Comparison of ENCODE assay signal across 12 mouse cellular contexts in the genomic region with DNA sequence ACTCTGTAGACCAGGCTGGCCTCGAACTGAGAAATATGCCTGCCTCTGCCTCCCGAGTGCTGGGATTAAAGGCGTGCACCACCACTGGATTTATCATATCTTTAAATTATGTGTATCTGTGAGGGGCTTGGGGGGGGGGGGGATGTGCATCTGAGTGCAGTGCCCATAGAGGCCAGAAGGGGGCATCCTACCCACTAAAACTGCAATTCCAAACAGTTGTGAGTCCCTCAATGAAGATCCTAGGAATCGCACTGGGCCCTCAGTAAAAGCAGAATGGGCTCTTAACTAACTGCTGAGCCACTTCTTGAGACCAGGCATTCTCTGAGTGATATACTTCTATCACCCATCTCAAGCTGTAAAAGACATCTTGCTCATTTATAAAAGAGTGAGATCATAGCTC.
DNase-seq lines count a peak whose midpoint lies in the region; ATAC-seq and TF ChIP-seq lines count a peak whose summit lies in the region.
"Had no signal": no experiment of that assay in that cellular context is flagged by ENCODE, and none has a peak within 500 bp of the region (broad histone marks: within the 10 kb centered on the region; RNA-seq: fewer than 3 reads in every experiment).

No protein-coding gene starts in this region.

- H3K9ac ChIP-seq in hindbrain, postnatal 0 days (replicated peaks; ENCODE audit: low read length), result no peak overlapping the region
- H3K9ac ChIP-seq in midbrain, postnatal 0 days (replicated peaks; ENCODE audit: low read length, poor library complexity, severe bottlenecking), result no peak overlapping the region
- H3K9ac ChIP-seq in midbrain, embryonic 13.5 days (replicated peaks), result no peak overlapping the region
- no peak overlapping the region for H3K9ac ChIP-seq in stomach, postnatal 0 days (ENCODE audit: low read length)
- no peak overlapping the region for H3K9ac ChIP-seq in hindbrain, embryonic 13.5 days
- H3K9ac ChIP-seq: hindbrain, embryonic 14.5 days; liver, embryonic 15.5 days; neural tube, embryonic 13.5 days had no signal

- TF ChIP-seq EP300 in stomach, postnatal 0 days (optimal IDR thresholded peaks at IDR 0.05), result no peak

- no peak overlapping the region for H3K4me3 ChIP-seq in hindbrain, postnatal 0 days (ENCODE audit: low read length)
- no peak overlapping the region for H3K4me3 ChIP-seq in hindbrain, embryonic 10.5 days
- H3K4me3 ChIP-seq in midbrain, postnatal 0 days (ENCODE audit: low read depth, low read length), result no peak overlapping the region
- H3K4me3 ChIP-seq in midbrain, embryonic 13.5 days (replicated peaks), result no peak overlapping the region
- no peak overlapping the region for H3K4me3 ChIP-seq in stomach, postnatal 0 days (ENCODE audit: low read depth, low read length)
- no peak overlapping the region for H3K4me3 ChIP-seq in hindbrain, embryonic 13.5 days
- H3K4me3 ChIP-seq: liver, embryonic 15.5 days; neural tube, embryonic 13.5 days had no signal

- no peak for ATAC-seq in hindbrain, postnatal 0 days
- ATAC-seq in midbrain, postnatal 0 days (ENCODE audit: low FRiP score), result no peak
- no peak for ATAC-seq in midbrain, embryonic 13.5 days
- ATAC-seq in stomach, postnatal 0 days (ENCODE audit: low FRiP score, low TSS enrichment), result no peak
- no peak for ATAC-seq in hindbrain, embryonic 13.5 days (ENCODE audit: low FRiP score)

- peak; percentile 40; the same call in 1 of the 2 replicates for TF ChIP-seq CTCF in hindbrain, postnatal 0 days (IDR thresholded peaks at IDR 0.05; ENCODE audit: low read depth)
- TF ChIP-seq CTCF in midbrain, postnatal 0 days (IDR thresholded peaks at IDR 0.05), result peak; percentile 45
- peak; percentile 41 for TF ChIP-seq CTCF in stomach, postnatal 0 days (IDR thresholded peaks at IDR 0.05; ENCODE audit: low read depth)

- 90% methylated on average over 4 of the region's 4 CpGs for WGBS in hindbrain, postnatal 0 days
- WGBS in hindbrain, embryonic 10.5 days, result 92% methylated on average over 4 of the region's 4 CpGs
- WGBS in midbrain, postnatal 0 days, result 95% methylated on average over 4 of the region's 4 CpGs
- 96% methylated on average over 4 of the region's 4 CpGs for WGBS in midbrain, embryonic 13.5 days
- WGBS in stomach, postnatal 0 days, result 96% methylated on average over 4 of the region's 4 CpGs
- WGBS in hindbrain, embryonic 13.5 days, result 94% methylated on average over 4 of the region's 4 CpGs

- no peak overlapping the region for H3K4me2 ChIP-seq in hindbrain, postnatal 0 days (ENCODE audit: low read depth, low read length)
- H3K4me2 ChIP-seq in midbrain, postnatal 0 days (ENCODE audit: low read depth, low read length, poor library complexity, severe bottlenecking), result no peak overlapping the region
- no peak overlapping the region for H3K4me2 ChIP-seq in midbrain, embryonic 13.5 days (replicated peaks)
- no peak overlapping the region for H3K4me2 ChIP-seq in stomach, postnatal 0 days (replicated peaks; ENCODE audit: low read depth)
- no peak overlapping the region for H3K4me2 ChIP-seq in hindbrain, embryonic 13.5 days
- H3K4me2 ChIP-seq: hindbrain, embryonic 14.5 days; liver, embryonic 15.5 days; neural tube, embryonic 13.5 days had no signal

- H3K36me3 ChIP-seq in hindbrain, postnatal 0 days (ENCODE audit: insufficient read depth, low read length), result 0 out of 2 replicates have a peak, but pooled peaks cover 3% of the 10 kb centered on the region
- peaks cover 16% of the 10 kb centered on the region for H3K36me3 ChIP-seq in hindbrain, embryonic 10.5 days
- no peaks in the 10 kb centered on the region for H3K36me3 ChIP-seq in midbrain, postnatal 0 days (ENCODE audit: insufficient read depth, low read length)
- peaks cover 14% of the 10 kb centered on the region for H3K36me3 ChIP-seq in midbrain, embryonic 13.5 days
- no peaks in the 10 kb centered on the region for H3K36me3 ChIP-seq in stomach, postnatal 0 days (ENCODE audit: control insufficient read depth, insufficient read depth, low read length)
- peaks cover 11% of the 10 kb centered on the region for H3K36me3 ChIP-seq in hindbrain, embryonic 13.5 days
- H3K36me3 ChIP-seq: G1E; liver, embryonic 15.5 days had no signal

- H3K27me3 ChIP-seq in hindbrain, postnatal 0 days (ENCODE audit: insufficient read depth, low read length), result no peaks in the 10 kb centered on the region
- no peaks in the 10 kb centered on the region for H3K27me3 ChIP-seq in hindbrain, embryonic 10.5 days (ENCODE audit: insufficient read depth, poor library complexity, severe bottlenecking)
- H3K27me3 ChIP-seq in midbrain, postnatal 0 days (ENCODE audit: insufficient read depth, low read length), result no peaks in the 10 kb centered on the region
- H3K27me3 ChIP-seq in midbrain, embryonic 13.5 days, result no peaks in the 10 kb centered on the region
- no peaks in the 10 kb centered on the region for H3K27me3 ChIP-seq in stomach, postnatal 0 days (ENCODE audit: control insufficient read depth, insufficient read depth, low read length)
- H3K27me3 ChIP-seq in hindbrain, embryonic 13.5 days, result no peaks in the 10 kb centered on the region
- H3K27me3 ChIP-seq: liver, embryonic 15.5 days; neural tube, embryonic 13.5 days had no signal

- H3K4me1 ChIP-seq in hindbrain, postnatal 0 days (ENCODE audit: insufficient read depth, low read length), result peaks cover 13% of the 10 kb centered on the region
- peaks cover 24% of the 10 kb centered on the region for H3K4me1 ChIP-seq in hindbrain, embryonic 10.5 days (replicated peaks)
- peaks cover 7% of the 10 kb centered on the region; the same call in 1 of the 2 replicates for H3K4me1 ChIP-seq in midbrain, postnatal 0 days (ENCODE audit: insufficient read depth, low read length)
- H3K4me1 ChIP-seq in midbrain, embryonic 13.5 days (replicated peaks), result peaks cover 50% of the 10 kb centered on the region
- H3K4me1 ChIP-seq in stomach, postnatal 0 days (replicated peaks; ENCODE audit: control insufficient read depth, insufficient read depth), result no peaks in the 10 kb centered on the region
- H3K4me1 ChIP-seq in hindbrain, embryonic 13.5 days (replicated peaks), result peaks cover 41% of the 10 kb centered on the region
- H3K4me1 ChIP-seq: liver, embryonic 15.5 days had no signal

- H3K9me3 ChIP-seq in hindbrain, postnatal 0 days (ENCODE audit: low read length), result no peaks in the 10 kb centered on the region
- H3K9me3 ChIP-seq in hindbrain, embryonic 10.5 days, result no peaks in the 10 kb centered on the region
- no peaks in the 10 kb centered on the region for H3K9me3 ChIP-seq in midbrain, postnatal 0 days (ENCODE audit: low read length)
- no peaks in the 10 kb centered on the region for H3K9me3 ChIP-seq in midbrain, embryonic 13.5 days
- H3K9me3 ChIP-seq in stomach, postnatal 0 days (ENCODE audit: control insufficient read depth, low read length), result no peaks in the 10 kb centered on the region
- H3K9me3 ChIP-seq in hindbrain, embryonic 13.5 days, result no peaks in the 10 kb centered on the region
- H3K9me3 ChIP-seq: G1E; liver, embryonic 15.5 days; neural tube, embryonic 13.5 days had no signal

- H3K27ac ChIP-seq in hindbrain, postnatal 0 days, result no peak overlapping the region
- H3K27ac ChIP-seq in hindbrain, embryonic 10.5 days, result no peak overlapping the region
- no peak overlapping the region for H3K27ac ChIP-seq in midbrain, postnatal 0 days (ENCODE audit: low read depth, low read length)
- no peak overlapping the region for H3K27ac ChIP-seq in midbrain, embryonic 13.5 days
- H3K27ac ChIP-seq in stomach, postnatal 0 days (replicated peaks), result no peak overlapping the region
- no peak overlapping the region for H3K27ac ChIP-seq in hindbrain, embryonic 13.5 days
- H3K27ac ChIP-seq: liver, embryonic 15.5 days had no signal

- no peak for DNase-seq in hindbrain, postnatal 0 days (ENCODE audit: low spot score)
- DNase-seq in hindbrain, embryonic 10.5 days (ENCODE audit: low spot score), result no peak
- DNase-seq in midbrain, postnatal 0 days (ENCODE audit: low spot score), result no peak
- peak; percentile 39 for DNase-seq in R1 (ENCODE audit: low read depth, low spot score)
- no peak for DNase-seq in stomach, postnatal 0 days (ENCODE audit: low spot score)
- DNase-seq: cerebellum, adult 11 months had no signal
